Mouse (Mus musculus) C2C12 (cell line): ENCODE measurements around the gene Dock1. TPM values are rescaled to one million over a fixed set of nuclear protein-coding genes. Genes with fewer than 3 reads are reported as not detected.

Source experiments
- H3K27me3 ChIP-seq: one replicate; pipeline ENCODE4 v1.6.1; 2011; ENCODE audit not compliant: control insufficient read depth, insufficient read depth, insufficient read length
- H3K36me3 ChIP-seq: one replicate; pipeline ENCODE4 v1.6.1; 2011; ENCODE audit not compliant: control insufficient read depth, insufficient read depth
- H3K4me3 ChIP-seq: one replicate; pipeline ENCODE4 v1.5.1; 2011; ENCODE audit warnings: mild to moderate bottlenecking, control low read depth; ENCODE audit not compliant: poor library complexity, insufficient read depth, severe bottlenecking
- H3K79me2 ChIP-seq: one replicate; pipeline ENCODE4 v1.6.1; 2011; ENCODE audit not compliant: control insufficient read depth, insufficient read depth
- H3K79me3 ChIP-seq: one replicate; pipeline ENCODE4 v1.6.1; 2011; ENCODE audit warnings: low read depth, control low read depth
- H3ac ChIP-seq: one replicate; pipeline ENCODE3; 2011; ENCODE audit warnings: low read depth; ENCODE audit not compliant: control insufficient read depth, insufficient read length
- CEBPB ChIP-seq: IDR thresholded peaks from one replicate; pipeline ENCODE4 v1.6.1; 2011; ENCODE audit warnings: low read depth, mild to moderate bottlenecking, control low read depth, moderate library complexity
- CTCF ChIP-seq: IDR thresholded peaks from one replicate; pipeline ENCODE4 v1.5.1; 2011; ENCODE audit not compliant: control insufficient read depth, insufficient read depth, insufficient read length
- FOSL1 ChIP-seq: IDR thresholded peaks from one replicate; pipeline ENCODE4 v1.8.0; 2011; ENCODE audit warnings: mild to moderate bottlenecking, low read length; ENCODE audit not compliant: poor library complexity, insufficient read depth, severe bottlenecking
- MAX ChIP-seq: IDR thresholded peaks from one replicate; pipeline ENCODE4 v1.6.1; 2011; ENCODE audit warnings: mild to moderate bottlenecking, control low read depth
- MYOD1 ChIP-seq: IDR thresholded peaks from one replicate; pipeline ENCODE4 v1.6.1; 2011; ENCODE audit warnings: low read depth; ENCODE audit not compliant: control insufficient read depth, insufficient read length
- MYOG ChIP-seq: IDR thresholded peaks from one replicate; pipeline ENCODE4 v1.6.1; 2011; ENCODE audit not compliant: control insufficient read depth, insufficient read length; ENCODE audit errors: extremely low read depth
- USF1 ChIP-seq: IDR thresholded peaks from one replicate; pipeline ENCODE4 v1.6.1; 2011; ENCODE audit warnings: low read depth, mild to moderate bottlenecking, control low read depth, moderate library complexity
- polyA plus RNA-seq: library from polyadenylated mRNA; unstranded; fragments of >200 nt; fragmentation: generic; extraction: Trizol; gene quantifications from one replicate; pipeline ENCODE4 v1.2.1, GENCODE M21; 2012; ENCODE audit warnings: missing spikeins

Dock1 gene
- polyA plus RNA-seq, 1 experiment = 12.1 TPM

DNA sequence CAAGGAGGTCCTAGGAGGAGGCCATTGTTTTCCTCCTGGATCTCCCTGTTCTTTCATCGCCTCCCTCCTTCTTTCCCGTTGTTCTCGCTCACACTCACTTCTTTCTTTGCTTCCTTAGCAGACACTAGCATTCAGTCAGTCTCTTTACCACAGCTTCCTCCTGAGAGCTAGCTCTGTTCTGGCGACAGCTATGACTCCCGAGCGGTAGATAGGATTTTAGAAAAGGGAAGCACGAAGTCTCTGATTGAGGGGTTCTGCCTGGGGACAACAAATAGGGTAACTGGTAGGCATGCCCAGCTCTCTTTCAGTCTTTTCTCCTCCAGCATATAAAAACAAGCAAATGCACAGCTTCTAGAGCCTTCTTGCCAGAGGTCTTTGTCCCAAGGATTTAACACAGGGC, 350.3 kb downstream of the Dock1 start:
- Histone ChIP-seq H3K27me3 (no peaks in the 10 kb centered on the region), H3ac (no peak overlapping the region), H3K4me3 (no peak overlapping the region), H3K36me3 (no peaks in the 10 kb centered on the region), H3K79me3 (no peaks in the 10 kb centered on the region), H3K79me2 (no peaks in the 10 kb centered on the region)
- TF ChIP-seq USF1 (no peak), MYOG (no peak), CTCF (no peak), CEBPB (no peak), MAX (no peak), FOSL1 (no peak), MYOD1 (no peak)

DNA sequence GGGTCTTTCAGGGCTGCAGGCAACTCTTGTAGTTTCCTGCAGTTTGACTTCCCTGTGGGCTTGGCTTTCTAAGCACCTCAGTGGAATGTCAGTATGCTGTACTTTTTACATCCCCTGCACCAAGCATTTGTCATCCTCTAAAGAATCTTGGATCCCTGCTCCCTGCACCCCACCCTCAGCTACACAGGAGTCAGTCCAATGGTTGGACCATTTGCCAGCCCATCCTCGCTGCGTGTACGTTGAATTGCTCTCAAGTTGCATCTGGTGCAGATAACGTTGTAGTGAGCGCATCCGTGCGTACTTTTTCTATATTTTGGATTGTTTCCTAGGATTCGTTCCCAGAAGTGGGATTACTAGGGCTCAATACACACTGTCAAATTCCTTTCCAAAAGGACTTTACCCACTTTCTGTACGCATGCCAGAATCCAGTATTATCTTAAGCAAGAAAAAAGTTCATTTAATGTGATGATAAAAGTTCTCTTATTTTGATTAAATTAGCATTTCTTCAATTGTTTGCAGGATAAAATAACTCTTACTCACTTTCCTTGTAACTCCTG, 351.2 kb downstream of the Dock1 start:
- no peaks in the 10 kb centered on the region for H3K36me3 ChIP-seq
- TF ChIP-seq CEBPB (no peak), USF1 (no peak), MAX (no peak), MYOG (no peak), MYOD1 (no peak), FOSL1 (no peak), CTCF (no peak)

DNA sequence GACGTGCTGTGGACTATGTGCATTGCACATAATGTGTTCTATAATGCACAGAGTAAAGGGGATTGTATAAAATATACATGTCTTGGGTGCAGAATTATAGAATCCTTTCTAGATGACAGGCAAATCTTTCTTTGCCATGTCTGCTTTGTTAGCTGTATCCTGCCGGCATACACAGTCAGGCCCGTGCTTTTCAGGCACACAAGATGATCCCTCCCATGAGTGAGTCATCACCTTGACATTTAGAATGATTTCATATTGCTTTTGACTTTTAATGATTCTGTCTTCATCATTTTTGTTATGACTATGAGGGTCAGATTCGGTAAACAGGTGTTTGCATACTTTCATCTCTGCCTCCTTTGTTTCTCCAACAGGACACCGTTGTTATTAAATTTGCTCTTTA, 354.1 kb downstream of the Dock1 start:
- TF ChIP-seq FOSL1 (no peak), MAX (no peak), MYOD1 (no peak), USF1 (no peak), CEBPB (no peak), MYOG (no peak), CTCF (no peak)
- H3K79me3 ChIP-seq = no peaks in the 10 kb centered on the region
- no peaks in the 10 kb centered on the region for H3K79me2 ChIP-seq
- no peak overlapping the region for H3ac ChIP-seq
- no peaks in the 10 kb centered on the region for H3K27me3 ChIP-seq
- H3K36me3 ChIP-seq = no peaks in the 10 kb centered on the region
- no peak overlapping the region for H3K4me3 ChIP-seq

More for the DNA sequence above, 351.2 kb downstream of the Dock1 start:
- H3K4me3 ChIP-seq = no peak overlapping the region
- H3ac ChIP-seq = no peak overlapping the region
- H3K79me2 ChIP-seq = no peaks in the 10 kb centered on the region
- no peaks in the 10 kb centered on the region for H3K79me3 ChIP-seq
- H3K27me3 ChIP-seq = no peaks in the 10 kb centered on the region

DNA sequence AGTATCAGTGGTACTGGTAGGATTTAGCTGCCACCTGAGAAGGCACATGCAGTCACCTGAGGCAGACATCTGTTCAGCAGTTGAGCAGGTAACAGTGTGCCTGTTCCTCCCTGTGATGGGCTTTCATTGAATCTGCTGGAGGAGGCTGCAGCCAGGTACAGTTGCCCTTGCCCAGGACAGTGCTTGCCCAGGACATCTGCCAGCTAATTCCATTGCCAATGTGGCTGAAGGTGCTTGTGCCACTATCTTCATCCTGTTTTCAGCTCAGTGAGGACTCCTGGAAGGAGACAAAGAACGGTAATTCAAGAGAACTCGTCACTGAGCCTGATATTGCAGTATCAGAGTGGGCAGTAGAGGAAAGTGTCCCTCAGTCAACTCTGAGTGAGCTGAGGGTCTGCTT, 358.3 kb downstream of the Dock1 start:
- Histone ChIP-seq H3K79me2 (no peaks in the 10 kb centered on the region), H3K27me3 (no peaks in the 10 kb centered on the region), H3ac (no peak overlapping the region), H3K36me3 (no peaks in the 10 kb centered on the region), H3K79me3 (no peaks in the 10 kb centered on the region), H3K4me3 (no peak overlapping the region)
- no peak for TF ChIP-seq CTCF
- no peak for TF ChIP-seq FOSL1
- no peak for TF ChIP-seq MYOD1
- TF ChIP-seq CEBPB = no peak
- no peak for TF ChIP-seq MYOG
- no peak for TF ChIP-seq USF1

DNA sequence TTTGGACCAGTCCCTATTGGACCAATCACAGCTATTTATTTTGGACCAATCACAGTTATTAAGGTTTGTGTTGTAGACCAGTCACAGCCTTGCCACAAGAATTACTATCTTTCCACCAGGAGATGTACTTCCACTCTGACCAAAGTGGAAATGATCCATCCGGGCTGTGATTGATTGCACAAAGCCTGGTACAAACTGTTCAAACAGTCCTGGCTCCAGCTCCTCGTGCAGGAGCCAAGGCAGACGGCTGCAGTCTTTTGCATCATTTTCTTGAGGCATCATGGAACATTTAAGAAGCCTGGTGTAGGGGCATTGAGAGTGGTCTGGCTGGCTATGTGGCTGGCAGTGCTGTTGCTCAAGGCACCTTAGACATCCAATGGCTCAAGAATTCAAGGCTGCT, 358.7 kb downstream of the Dock1 start:
- TF ChIP-seq CTCF (no peak), MYOG (no peak), MYOD1 (no peak), MAX (no peak), FOSL1 (no peak), USF1 (no peak), CEBPB (no peak)
- no peak overlapping the region for H3ac ChIP-seq
- H3K79me2 ChIP-seq = no peaks in the 10 kb centered on the region
- no peak overlapping the region for H3K4me3 ChIP-seq
- no peaks in the 10 kb centered on the region for H3K79me3 ChIP-seq
- no peaks in the 10 kb centered on the region for H3K36me3 ChIP-seq
- no peaks in the 10 kb centered on the region for H3K27me3 ChIP-seq

GRCm38 (mm10) chr7:135031466-135031865, 361.0 kb downstream of the Dock1 start:
- TF ChIP-seq MAX (no peak), FOSL1 (no peak), MYOG (no peak), CTCF (no peak), USF1 (no peak), MYOD1 (no peak), CEBPB (no peak)
- Histone ChIP-seq H3K36me3 (no peaks in the 10 kb centered on the region), H3K27me3 (no peaks in the 10 kb centered on the region), H3K79me2 (no peaks in the 10 kb centered on the region), H3K4me3 (no peak overlapping the region), H3K79me3 (no peaks in the 10 kb centered on the region), H3ac (no peak overlapping the region)
